Mouse (Mus musculus): ENCODE measurements at regions not wholly inside any gene's neighbourhood (a gene's known extent, or its start where the extent isn't known, plus 50 kb on each side); places are given as distances from the start of the nearest gene placed in this dataset.

GRCm38 (mm10) chr14:102615588-102616309 is 366.7 kb downstream of the Kctd12 start:
- Histone ChIP-seq H3K27ac (replicated peaks) (no peak overlapping the region), H3K36me3 (no peaks in the 10 kb centered on the region), H3K4me1 (no peaks in the 10 kb centered on the region), H3K27me3 (replicated peaks) (no peaks in the 10 kb centered on the region), H3K9me3 (no peaks in the 10 kb centered on the region), H3K9ac (no peak overlapping the region), H3K4me3 (no peak overlapping the region), H3K4me2 (no peak overlapping the region)
- WGBS: 74% methylated on average over 7 of the region's 7 CpGs
- ATAC-seq (ENCODE audit: extremely low read depth, insufficient number of reproducible peaks, low FRiP score, low TSS enrichment): no peak

DNA sequence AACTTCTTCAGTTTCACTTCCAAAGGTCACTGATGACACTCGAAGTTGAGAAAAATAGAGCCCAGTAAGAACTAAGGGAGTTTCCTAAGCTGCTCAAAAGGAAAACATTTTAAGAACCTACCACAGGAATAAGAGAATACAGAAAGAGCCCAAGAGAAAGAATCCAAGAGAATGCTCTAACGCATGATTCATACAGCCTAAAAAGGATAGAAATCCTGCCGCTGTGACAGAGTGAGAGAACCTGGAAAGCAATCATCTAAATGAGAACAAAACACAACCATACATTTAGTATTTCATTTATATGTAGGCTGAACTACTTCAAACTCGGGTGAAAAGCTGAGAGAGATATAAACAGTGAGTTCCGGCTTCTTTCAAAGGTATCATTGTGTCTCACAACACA is 376.4 kb downstream of the Kctd12 start:
- no peak for ATAC-seq (ENCODE audit: extremely low read depth, insufficient number of reproducible peaks, low FRiP score, low TSS enrichment)
- Histone ChIP-seq H3K9ac (no peak overlapping the region), H3K9me3 (no peaks in the 10 kb centered on the region), H3K4me2 (no peak overlapping the region), H3K36me3 (no peaks in the 10 kb centered on the region), H3K27ac (replicated peaks) (no peak overlapping the region), H3K27me3 (replicated peaks) (no peaks in the 10 kb centered on the region), H3K4me1 (no peaks in the 10 kb centered on the region), H3K4me3 (no peak overlapping the region)
- 71% methylated on average over 5 of the region's 5 CpGs for WGBS

- 65% methylated on average over 3 of the region's 3 CpGs for WGBS
- H3K27ac ChIP-seq (replicated peaks): no peak overlapping the region
- no peaks in the 10 kb centered on the region for H3K36me3 ChIP-seq
- H3K4me3 ChIP-seq: no peak overlapping the region
- ATAC-seq (ENCODE audit: extremely low read depth, insufficient number of reproducible peaks, low FRiP score, low TSS enrichment): no peak
- H3K27me3 ChIP-seq (replicated peaks): no peaks in the 10 kb centered on the region
- no peak overlapping the region for H3K9ac ChIP-seq
- H3K4me2 ChIP-seq: no peak overlapping the region
- no peaks in the 10 kb centered on the region for H3K4me1 ChIP-seq
- no peaks in the 10 kb centered on the region for H3K9me3 ChIP-seq
Measured at GRCm38 (mm10) chr14:102594850-102595249, 387.6 kb downstream of the Kctd12 start.

- H3K27me3 ChIP-seq (replicated peaks): no peaks in the 10 kb centered on the region
- no peak overlapping the region for H3K27ac ChIP-seq (replicated peaks)
- no peak overlapping the region for H3K9ac ChIP-seq
- H3K4me2 ChIP-seq: no peak overlapping the region
- 16% methylated on average over 2 of the region's 2 CpGs for WGBS
- ATAC-seq (ENCODE audit: extremely low read depth, insufficient number of reproducible peaks, low FRiP score, low TSS enrichment): no peak
- H3K4me1 ChIP-seq: no peaks in the 10 kb centered on the region
- H3K36me3 ChIP-seq: no peaks in the 10 kb centered on the region
- H3K9me3 ChIP-seq: no peaks in the 10 kb centered on the region
- no peak overlapping the region for H3K4me3 ChIP-seq
Measured at GRCm38 (mm10) chr14:102553781-102554180, 428.7 kb downstream of the Kctd12 start.

GRCm38 (mm10) chr14:102552598-102552997 is 429.8 kb downstream of the Kctd12 start:
- 80% methylated on average over 2 of the region's 2 CpGs for WGBS

GRCm38 (mm10) chr14:102524894-102525577 is 457.4 kb downstream of the Kctd12 start:
- no peak overlapping the region for H3K4me3 ChIP-seq
- 83% methylated on average over 9 of the region's 9 CpGs for WGBS
- no peaks in the 10 kb centered on the region for H3K36me3 ChIP-seq
- no peak for ATAC-seq (ENCODE audit: extremely low read depth, insufficient number of reproducible peaks, low FRiP score, low TSS enrichment)
- no peak overlapping the region for H3K4me2 ChIP-seq
- H3K27me3 ChIP-seq (replicated peaks): no peaks in the 10 kb centered on the region
- no peak overlapping the region for H3K27ac ChIP-seq (replicated peaks)
- peaks cover 5% of the 10 kb centered on the region; the same call in 1 of the 2 replicates for H3K4me1 ChIP-seq
- H3K9ac ChIP-seq: no peak overlapping the region
- no peaks in the 10 kb centered on the region for H3K9me3 ChIP-seq

More at GRCm38 (mm10) chr14:102552598-102552997, 429.8 kb downstream of the Kctd12 start:
- Histone ChIP-seq H3K4me3 (no peak overlapping the region), H3K4me1 (no peaks in the 10 kb centered on the region), H3K4me2 (no peak overlapping the region), H3K9me3 (no peaks in the 10 kb centered on the region), H3K36me3 (no peaks in the 10 kb centered on the region), H3K9ac (no peak overlapping the region), H3K27me3 (replicated peaks) (no peaks in the 10 kb centered on the region), H3K27ac (replicated peaks) (no peak overlapping the region)
- no peak for ATAC-seq (ENCODE audit: extremely low read depth, insufficient number of reproducible peaks, low FRiP score, low TSS enrichment)

DNA sequence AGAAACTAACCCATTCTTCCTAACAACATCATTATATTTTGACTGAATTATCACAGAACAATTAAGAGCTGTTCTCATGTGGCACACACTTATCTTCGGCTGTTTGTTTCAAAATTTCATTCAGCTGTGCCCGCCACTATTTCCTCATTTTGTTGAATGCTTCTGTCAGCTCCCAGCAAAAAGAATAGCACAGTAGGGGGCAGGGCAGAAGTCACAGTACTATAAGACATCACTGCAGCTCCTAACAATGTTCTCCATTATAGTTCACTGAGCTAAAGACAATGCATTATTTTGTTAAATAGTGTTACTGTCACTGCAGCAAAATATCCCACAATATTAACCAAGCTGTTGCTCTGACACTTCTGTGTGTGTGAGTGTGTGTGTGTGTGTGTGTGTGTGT is 465.7 kb downstream of the Kctd12 start:
- Histone ChIP-seq H3K4me1 (peaks cover 10% of the 10 kb centered on the region), H3K9me3 (no peaks in the 10 kb centered on the region), H3K36me3 (no peaks in the 10 kb centered on the region), H3K27ac (replicated peaks) (no peak overlapping the region), H3K9ac (no peak overlapping the region), H3K4me2 (no peak overlapping the region), H3K4me3 (no peak overlapping the region), H3K27me3 (replicated peaks) (no peaks in the 10 kb centered on the region)
- no peak for ATAC-seq (ENCODE audit: extremely low read depth, insufficient number of reproducible peaks, low FRiP score, low TSS enrichment)
- WGBS: 22% methylated on average over 2 of the region's 2 CpGs

DNA sequence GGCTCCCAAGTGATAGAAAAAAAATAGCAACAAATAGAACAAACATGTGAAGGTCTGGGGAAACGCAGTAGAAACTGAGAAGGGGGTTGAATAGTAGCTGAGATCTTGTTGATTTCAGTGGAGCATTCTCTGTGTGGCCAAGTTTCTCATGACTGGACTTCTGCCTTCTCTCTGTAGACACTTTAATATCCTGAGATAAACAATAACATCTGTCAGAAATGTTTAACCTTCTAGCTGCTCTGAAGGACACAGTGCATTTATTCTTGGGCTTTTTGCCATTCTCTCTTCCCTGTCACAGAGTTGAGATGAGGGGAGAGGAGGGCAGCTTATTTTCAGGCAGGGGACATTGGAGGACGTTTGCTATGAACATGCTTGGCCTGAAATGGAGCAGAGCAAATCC is 467.9 kb downstream of the Kctd12 start:
- no peaks in the 10 kb centered on the region for H3K36me3 ChIP-seq
- H3K9ac ChIP-seq: no peak overlapping the region
- H3K4me3 ChIP-seq: no peak overlapping the region
- H3K4me1 ChIP-seq: peaks cover 5% of the 10 kb centered on the region
- H3K4me2 ChIP-seq: no peak overlapping the region
- H3K27ac ChIP-seq (replicated peaks): no peak overlapping the region
- H3K27me3 ChIP-seq (replicated peaks): no peaks in the 10 kb centered on the region
- WGBS: 49% methylated on average over 2 of the region's 2 CpGs
- ATAC-seq (ENCODE audit: extremely low read depth, insufficient number of reproducible peaks, low FRiP score, low TSS enrichment): no peak
- H3K9me3 ChIP-seq: no peaks in the 10 kb centered on the region

DNA sequence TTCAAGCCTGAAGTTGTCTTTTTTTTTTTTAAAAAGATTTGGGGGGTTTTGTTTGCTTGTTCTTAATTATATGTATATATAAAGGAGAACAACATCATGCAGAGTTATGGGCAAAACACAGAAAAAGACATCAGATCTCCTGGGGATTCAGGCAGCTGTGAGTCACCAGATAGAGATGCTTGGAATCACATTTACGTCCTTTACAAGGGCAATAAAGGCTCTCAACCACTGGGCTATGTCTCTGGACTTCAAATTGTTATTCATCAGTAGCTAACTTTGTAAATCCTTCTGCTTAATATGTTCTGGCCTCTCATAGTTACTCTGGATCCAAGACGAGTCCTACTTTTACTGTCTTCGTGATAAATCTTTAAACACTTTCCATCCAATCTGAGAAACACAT is 469.8 kb downstream of the Kctd12 start:
- H3K27me3 ChIP-seq (replicated peaks): no peaks in the 10 kb centered on the region
- H3K4me3 ChIP-seq: no peak overlapping the region
- no peak for ATAC-seq (ENCODE audit: extremely low read depth, insufficient number of reproducible peaks, low FRiP score, low TSS enrichment)
- no peak overlapping the region for H3K4me2 ChIP-seq
- no peaks in the 10 kb centered on the region for H3K36me3 ChIP-seq
- no peaks in the 10 kb centered on the region for H3K9me3 ChIP-seq
- H3K4me1 ChIP-seq: peaks cover 5% of the 10 kb centered on the region
- 48% methylated on average over 3 of the region's 3 CpGs for WGBS
- no peak overlapping the region for H3K27ac ChIP-seq (replicated peaks)
- no peak overlapping the region for H3K9ac ChIP-seq

DNA sequence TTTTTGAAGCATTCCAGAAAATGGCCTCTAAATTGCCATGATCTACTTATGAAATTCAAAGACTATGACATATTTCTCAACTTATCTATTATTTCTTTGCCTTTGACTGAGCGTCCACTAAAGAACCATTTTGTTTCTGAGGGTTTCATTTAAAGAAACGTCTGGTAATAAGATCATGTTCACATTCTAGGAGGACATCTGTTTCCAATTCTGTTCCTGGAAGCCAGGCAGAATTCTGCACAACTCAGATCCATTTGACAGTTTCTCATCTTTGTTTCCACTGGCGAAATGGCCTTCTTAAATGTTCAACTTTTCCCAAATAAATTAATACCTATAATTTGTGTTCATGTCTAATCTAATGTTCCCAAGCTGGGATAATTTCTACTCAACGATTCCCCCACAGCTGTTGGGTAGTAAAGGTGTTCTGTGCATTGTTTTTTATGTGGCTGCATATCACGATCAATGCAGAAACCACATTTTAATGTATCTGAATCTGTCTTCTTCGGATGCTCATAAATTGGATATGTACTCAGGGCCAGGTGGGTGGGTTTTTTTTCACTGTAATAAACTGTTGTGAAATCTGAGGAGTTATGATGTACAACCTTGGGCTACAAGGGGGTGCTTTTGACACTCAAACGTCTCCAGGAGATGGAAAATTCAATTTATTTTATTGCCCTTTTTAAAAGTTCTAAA is 470.6 kb downstream of the Kctd12 start:
- no peak overlapping the region for H3K4me2 ChIP-seq
- WGBS: 67% methylated on average over 7 of the region's 7 CpGs
- ATAC-seq (ENCODE audit: extremely low read depth, insufficient number of reproducible peaks, low FRiP score, low TSS enrichment): no peak

GRCm38 (mm10) chr14:102510387-102510786 is 472.1 kb downstream of the Kctd12 start:
- H3K27me3 ChIP-seq (replicated peaks): no peaks in the 10 kb centered on the region
- no peaks in the 10 kb centered on the region for H3K9me3 ChIP-seq
- no peak overlapping the region for H3K9ac ChIP-seq
- WGBS: 24% methylated on average over 4 of the region's 4 CpGs
- H3K27ac ChIP-seq (replicated peaks): no peak overlapping the region
- peaks cover 12% of the 10 kb centered on the region for H3K4me1 ChIP-seq
- ATAC-seq (ENCODE audit: extremely low read depth, insufficient number of reproducible peaks, low FRiP score, low TSS enrichment): no peak
- H3K4me2 ChIP-seq: no peak overlapping the region
- H3K4me3 ChIP-seq: no peak overlapping the region
- H3K36me3 ChIP-seq: no peaks in the 10 kb centered on the region

More for the DNA sequence above, 470.6 kb downstream of the Kctd12 start:
- H3K36me3 ChIP-seq: no peaks in the 10 kb centered on the region
- H3K9ac ChIP-seq: no peak overlapping the region
- no peaks in the 10 kb centered on the region for H3K27me3 ChIP-seq (replicated peaks)
- no peak overlapping the region for H3K27ac ChIP-seq (replicated peaks)
- H3K9me3 ChIP-seq: no peaks in the 10 kb centered on the region
- peaks cover 5% of the 10 kb centered on the region for H3K4me1 ChIP-seq
- no peak overlapping the region for H3K4me3 ChIP-seq

All from heart, embryonic 13.5 days (tissue).